Mouse (Mus musculus) spleen, adult 12 weeks (tissue): ENCODE data around the gene Anapc13.

Experiments used
- DNase-seq: peaks from one replicate; pipeline ENCODE4 v3.0.0; 2022; ENCODE audit warnings: low spot score

The Anapc13 gene

GRCm38 (mm10) chr9:102625983-102626838 lies at the start of gene Anapc13, which contains the start of gene Cep63:
Gene Anapc13 (plus strand): TSS chr9:102626296.
Gene Cep63 (minus strand): TSS chr9:102626534.
- peak; percentile 96 for DNase-seq

- DNase-seq: no peak
Measured at GRCm38 (mm10) chr9:102577480-102577879, 48.6 kb upstream of the Anapc13 start.

- DNase-seq: no peak
Measured at GRCm38 (mm10) chr9:102581921-102582469, 44.1 kb upstream of the Anapc13 start.

DNA sequence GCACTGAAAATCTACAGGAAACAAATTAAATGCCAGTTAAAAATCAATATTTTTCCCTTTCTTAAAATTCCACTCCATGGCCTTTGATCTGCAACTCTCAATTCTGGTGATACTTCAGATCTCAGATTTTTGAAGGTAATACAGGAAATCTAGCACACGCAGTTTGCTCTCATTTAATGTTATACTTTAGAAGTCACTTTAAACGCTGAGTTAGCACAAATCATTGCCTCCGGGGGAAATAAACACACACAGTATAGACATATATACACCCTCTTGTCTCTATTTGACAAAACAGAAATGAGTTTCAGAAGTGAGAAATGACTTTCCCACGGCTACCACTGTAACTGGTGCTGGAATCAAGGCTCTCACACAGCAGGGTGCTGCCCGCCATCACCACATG lies 38.7 kb upstream of the Anapc13 start:
- DNase-seq: no peak

DNA sequence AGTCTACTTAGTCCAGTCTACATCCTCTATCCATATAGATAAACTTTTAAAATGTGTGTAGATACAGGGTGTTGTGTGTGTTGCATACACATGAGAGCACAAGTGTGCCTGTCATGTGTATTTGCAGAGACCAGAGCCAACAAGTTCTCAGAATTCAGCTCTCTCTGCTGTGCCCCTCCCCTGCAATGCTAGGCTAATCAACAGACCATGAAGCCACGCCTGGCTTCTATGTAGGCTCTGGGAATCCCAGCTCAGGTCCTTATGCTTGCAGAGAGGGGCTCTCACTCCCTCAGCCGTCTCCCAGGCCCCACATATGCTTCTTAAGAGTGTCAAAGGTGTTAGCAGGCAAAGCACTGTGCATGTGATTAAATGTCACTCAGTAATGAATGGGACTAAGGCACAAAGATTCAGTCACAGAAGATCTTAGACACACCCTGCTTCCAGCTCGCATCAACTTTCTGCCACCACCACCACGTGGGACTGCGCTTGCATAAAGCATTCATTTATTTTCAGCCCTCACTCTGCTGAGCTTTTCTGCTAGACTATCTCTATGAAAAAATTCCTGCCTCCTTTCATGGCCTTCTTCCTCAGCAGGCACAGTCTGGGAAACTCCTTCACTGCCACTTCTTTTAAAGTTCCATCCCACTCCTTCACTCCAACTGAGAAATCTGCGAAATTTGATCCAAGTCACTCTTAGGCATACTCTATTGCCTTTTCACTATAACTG lies 31.3 kb upstream of the Anapc13 start:
- DNase-seq: no peak

GRCm38 (mm10) chr9:102595662-102596436 lies 30.2 kb upstream of the Anapc13 start:
- DNase-seq: no peak

GRCm38 (mm10) chr9:102601187-102601586 lies 24.9 kb upstream of the Anapc13 start:
- no peak for DNase-seq

DNA sequence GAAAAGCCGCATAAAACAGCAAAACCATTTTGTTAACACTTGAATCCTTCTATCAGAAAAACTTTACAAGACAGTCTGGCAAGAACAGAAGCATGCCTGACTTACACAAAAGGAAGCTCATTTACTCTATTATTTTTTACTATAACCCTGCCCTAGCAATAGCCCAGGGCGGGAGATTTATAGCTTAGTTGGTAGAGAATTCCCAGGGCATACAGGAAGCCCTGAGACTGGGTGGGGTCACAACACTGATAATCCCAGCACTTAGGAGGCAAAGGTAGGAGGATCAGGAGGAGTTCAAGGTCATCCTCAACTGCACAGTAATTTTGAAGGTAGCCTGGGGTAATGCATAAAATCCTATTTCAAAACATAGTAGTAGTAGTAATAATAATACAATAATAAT lies 24.4 kb upstream of the Anapc13 start:
- no peak for DNase-seq

DNA sequence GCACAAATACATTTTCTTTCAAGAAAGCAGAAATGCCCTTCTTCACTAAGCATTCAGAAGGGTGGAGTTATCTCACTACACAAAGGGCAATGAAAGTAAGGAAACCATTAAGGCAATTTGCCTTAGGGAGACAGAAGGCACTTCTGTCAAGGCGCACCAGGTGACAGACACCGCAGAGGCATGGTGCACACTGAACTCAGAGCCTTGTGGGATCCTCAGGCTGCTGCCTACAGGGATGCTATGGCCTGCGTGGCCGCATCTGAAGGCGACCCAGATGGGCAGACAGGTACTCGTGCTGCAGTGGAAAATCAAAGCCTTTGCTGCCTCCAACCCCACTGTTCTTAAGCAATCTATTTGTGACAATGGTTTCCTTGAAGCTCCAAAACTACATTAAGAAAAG lies 20.9 kb upstream of the Anapc13 start:
- no peak for DNase-seq

- no peak for DNase-seq
Measured at GRCm38 (mm10) chr9:102607471-102607870, 18.6 kb upstream of the Anapc13 start.

DNA sequence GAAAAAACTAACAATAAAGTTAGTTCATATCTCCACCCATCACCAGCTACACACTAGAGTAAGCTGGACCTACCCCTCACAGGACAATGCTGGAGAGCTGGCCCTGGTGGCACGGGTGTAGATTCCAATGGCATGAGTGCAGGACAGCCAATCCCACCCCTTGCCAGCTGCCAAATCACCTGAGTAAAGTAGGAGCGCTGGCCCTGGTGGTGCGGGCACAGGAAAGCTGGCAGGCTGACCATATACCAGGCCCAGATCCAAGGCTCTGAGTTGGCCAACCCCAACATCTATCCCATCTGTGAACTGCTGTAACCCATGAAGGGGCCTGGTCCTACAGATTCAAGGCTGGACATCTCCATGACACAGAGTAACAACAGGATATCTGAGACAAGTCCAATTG lies 16.9 kb upstream of the Anapc13 start:
- no peak for DNase-seq

GRCm38 (mm10) chr9:102615071-102615470 lies 11.0 kb upstream of the Anapc13 start:
- DNase-seq: no peak

DNA sequence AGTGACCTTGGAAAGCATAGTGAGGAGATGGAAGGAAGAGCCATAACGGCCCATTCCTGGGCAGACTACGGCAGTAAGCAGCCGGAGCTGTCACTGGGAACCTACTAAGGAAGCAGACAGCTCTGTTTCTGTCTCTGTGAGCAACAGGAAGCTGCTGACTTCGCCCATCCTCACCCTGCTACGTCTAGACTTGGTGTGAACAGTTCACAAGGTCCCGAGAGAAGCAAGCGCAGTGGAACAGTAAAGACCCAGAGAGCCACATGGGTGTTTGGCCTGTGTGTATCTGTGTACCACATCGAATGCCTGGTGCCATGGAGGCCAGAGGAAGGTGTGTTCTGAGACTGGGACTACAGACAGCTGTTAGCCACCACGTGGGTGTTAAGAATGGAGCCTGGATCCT lies 9.8 kb upstream of the Anapc13 start:
- DNase-seq: no peak

DNA sequence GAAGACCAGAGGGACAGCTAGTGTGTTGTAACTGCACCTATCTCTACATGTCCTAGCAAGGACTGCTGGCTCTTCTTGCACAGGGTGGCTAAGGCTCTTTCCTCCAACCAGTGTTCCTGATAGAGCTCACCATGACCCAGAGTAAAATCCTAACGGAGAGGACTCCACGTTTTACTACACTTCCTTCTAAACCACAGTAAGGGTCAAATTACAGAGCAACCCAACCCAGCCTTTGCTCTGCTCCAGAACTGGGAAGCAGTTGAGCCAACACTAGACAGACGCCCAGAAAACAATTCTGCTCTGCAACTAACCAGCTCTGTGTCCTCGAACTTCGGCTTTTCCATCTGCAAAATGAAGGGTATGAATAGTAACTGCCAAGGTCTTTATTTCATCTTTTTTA lies 4.7 kb upstream of the Anapc13 start:
- DNase-seq: no peak

DNA sequence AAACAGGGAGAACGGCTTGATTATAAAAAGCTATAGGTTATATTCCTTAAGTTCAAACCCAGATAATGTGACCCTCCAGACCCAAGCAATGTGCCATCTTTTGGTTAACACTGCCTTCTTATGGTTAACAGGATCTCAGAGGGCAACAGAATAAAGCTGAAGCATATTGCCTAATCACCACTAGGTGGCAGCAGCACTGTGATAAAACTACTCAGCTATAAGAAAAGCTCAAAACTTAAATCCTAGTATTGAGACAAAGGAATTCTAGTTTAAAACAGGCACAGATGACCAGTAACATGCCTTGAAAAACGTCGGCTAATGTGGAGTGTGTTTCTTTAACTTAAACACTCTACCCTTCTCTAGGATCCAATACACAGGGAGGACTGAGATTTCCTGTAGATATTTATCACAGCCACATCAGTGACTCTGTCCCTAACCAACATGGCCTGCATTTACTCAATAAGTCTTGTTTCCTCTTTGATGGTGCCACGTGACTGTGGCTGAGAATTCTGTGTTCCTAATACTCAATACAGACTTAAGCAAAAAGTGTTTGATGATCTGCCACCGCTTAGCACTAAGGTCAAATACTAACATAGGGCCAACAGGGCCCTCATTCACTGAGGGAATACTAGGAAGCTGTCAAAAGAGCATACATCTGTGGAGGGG lies 3.8 kb upstream of the Anapc13 start:
- DNase-seq: no peak

- no peak for DNase-seq
Measured at GRCm38 (mm10) chr9:102622876-102623275, 3.2 kb upstream of the Anapc13 start.

GRCm38 (mm10) chr9:102623581-102623980 lies 2.5 kb upstream of the Anapc13 start:
- DNase-seq: no peak

DNA sequence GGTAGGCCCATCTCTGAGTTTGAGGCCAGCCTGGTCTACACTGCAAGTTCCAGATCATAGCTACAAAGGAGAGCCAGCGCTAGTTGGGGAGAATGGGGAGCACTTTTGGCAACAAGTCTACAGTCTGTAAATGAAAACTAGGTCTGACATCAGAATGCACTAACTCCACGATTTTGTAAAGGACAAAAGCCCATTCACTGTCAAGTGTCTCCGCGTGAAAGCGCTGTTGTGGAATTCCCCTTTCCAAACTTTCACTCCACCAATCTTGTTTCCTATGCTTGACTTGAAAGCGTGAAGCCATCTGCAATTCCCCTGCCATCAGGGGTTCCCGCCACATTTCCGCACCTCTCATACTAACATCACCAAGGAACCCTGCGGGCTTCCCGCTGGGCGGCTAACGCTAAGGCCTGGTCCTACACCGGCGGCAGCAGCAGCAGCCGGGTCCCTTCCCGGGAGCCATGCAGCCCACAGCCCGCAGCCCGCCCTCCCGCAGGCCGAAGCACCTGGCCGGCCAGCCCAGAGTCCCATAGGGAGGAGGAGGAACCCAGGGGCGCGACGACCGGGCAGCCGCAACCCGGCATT lies 604 bp upstream of the Anapc13 start:
- DNase-seq: no peak

GRCm38 (mm10) chr9:102626839-102627225 lies 736 bp downstream of the Anapc13 start:
- DNase-seq: peak; percentile 5

- no peak for DNase-seq
Measured at GRCm38 (mm10) chr9:102627442-102627841, 1.3 kb downstream of the Anapc13 start.

GRCm38 (mm10) chr9:102629052-102629451 lies 3.0 kb downstream of the Anapc13 start:
- DNase-seq: no peak
